Mouse (Mus musculus): ENCODE results near the gene Nup210l. TPM values are rescaled to one million over a fixed set of nuclear protein-coding genes. Genes with fewer than 3 reads are reported as not detected.
A peak's percentile ranks its signal among the peaks of the same experiment; 100 is the strongest.

The Nup210l gene
- total RNA-seq (2021), result under 1 TPM; 0.08 TPM

GRCm38 (mm10) chr3:90103938-90104337 is at the start of gene Nup210l:
Gene Nup210l, plus strand, starts transcription at chr3:90104132.
- DNase-seq (ENCODE audit: low spot score), result no peak

GRCm38 (mm10) chr3:90061549-90061948 is 42.4 kb upstream of the Nup210l start:
- no peak for DNase-seq (ENCODE audit: low spot score)
- intact Hi-C loops (cut with DNase I), result no loop called here

More at GRCm38 (mm10) chr3:90103938-90104337, at the start of gene Nup210l:
- intact Hi-C loops (cut with DNase I), result no loop called here

DNA sequence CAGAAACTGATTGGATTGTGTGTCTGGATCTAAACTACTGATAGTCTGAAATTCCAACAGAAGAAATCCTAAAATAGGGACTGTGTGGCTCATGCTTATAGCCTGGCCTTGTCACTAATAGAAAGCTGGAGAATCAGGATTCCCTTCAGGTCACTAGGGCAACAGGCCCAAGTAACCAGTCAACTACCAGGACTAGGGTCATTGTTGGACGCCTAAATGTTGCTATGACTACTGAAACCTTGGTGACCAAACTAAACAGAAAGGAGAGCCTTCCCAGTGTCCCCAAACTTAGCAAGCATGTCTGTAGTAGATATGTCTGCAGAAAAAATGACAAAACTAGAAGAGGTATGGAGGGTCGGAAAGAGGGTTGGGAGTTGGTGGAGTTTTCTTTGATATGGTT is 41.4 kb upstream of the Nup210l start:
- intact Hi-C loops (cut with DNase I), result no loop called here
- no peak for DNase-seq (ENCODE audit: low spot score)

DNA sequence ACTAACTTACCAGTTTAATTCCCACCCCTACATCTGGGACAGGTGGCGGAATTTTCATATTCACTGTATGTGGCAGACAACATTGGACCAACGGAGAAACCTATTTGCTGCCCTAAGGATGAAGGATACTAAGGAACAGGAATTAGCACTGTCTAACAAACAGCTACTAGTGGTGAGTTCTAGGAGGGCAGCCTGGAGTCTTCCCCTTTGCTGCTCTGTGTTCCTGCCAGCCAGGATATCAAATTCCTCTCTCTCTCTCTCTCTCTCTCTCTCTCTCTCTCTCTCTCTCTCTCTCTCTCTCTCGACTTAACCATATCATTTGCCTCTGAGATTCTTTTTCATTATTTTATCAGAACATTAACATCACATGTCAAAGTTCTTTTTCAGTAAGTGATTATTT is 39.5 kb upstream of the Nup210l start:
- DNase-seq (ENCODE audit: low spot score), result no peak
- intact Hi-C loops (cut with DNase I), result no loop called here

DNA sequence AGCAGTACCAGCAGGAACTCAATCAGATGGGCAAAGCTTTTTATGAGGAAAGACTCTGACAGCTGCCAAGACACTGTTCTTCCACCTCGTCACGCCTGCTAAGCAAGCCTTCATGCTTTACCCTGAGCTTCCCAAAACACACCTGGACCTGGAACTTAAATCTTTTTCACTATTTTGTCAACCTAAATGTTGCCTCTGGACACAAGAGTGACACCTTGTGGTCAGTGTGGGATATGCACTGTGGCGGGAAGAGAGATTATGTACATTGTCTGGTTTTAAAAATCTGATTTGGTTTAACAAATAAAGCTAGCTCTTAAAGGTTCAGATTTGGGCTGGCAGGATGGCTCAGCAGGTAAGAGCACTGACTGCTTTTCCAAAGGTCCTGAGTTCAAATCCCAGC is 38.4 kb upstream of the Nup210l start:
- intact Hi-C loops (cut with DNase I), result no loop called here

DNA sequence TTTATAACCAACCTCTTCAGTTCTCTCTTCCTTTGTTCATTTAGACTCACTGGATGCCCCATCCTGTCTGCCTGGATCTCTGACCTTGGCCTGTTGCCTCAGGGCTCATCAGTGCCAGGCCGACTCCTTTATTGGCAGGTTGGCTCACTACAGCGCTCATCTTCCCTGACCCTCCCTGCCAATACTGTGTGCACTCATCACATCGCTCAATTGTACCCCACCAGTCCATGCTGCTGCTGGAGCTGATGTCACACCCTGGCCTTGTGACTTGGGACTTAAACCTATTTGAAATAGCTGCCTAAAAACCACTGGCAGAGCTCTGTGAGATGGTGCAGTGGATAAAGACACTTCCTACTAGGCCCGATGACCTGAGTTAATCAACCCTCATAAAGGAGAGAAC is 36.1 kb upstream of the Nup210l start:
- no peak for DNase-seq (ENCODE audit: low spot score)
- intact Hi-C loops (cut with DNase I), result no loop called here

More for the DNA sequence above, 38.4 kb upstream of the Nup210l start:
- no peak for DNase-seq (ENCODE audit: low spot score)

- intact Hi-C loops (cut with DNase I), result loop anchor here (10.0 kb wide), 1 partner anchor 285 kb away; no protein-coding TSS in a partner anchor
- no peak for DNase-seq (ENCODE audit: low spot score)
These were observed 34.2 kb upstream of the Nup210l start for GRCm38 (mm10) chr3:90069688-90070087.

DNA sequence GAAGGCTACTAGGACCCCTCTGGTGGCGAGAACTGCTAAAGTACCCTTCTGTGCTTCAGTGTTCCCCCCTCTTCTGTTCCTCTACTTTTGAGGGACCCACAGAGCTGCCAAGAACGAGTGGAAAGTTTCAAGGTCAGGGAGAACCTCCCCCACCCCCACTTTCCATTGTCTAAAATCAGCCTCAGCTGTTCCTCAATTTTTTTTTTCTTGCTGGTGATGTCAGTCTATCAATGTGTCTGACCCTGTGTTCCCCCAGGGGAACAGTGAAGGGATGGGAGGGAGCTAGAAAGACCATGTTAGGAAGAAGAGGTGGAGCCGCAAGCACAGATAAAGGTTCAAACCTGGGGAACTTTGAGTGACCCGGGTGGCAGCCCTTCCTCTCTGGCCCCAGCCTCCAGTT is 31.6 kb upstream of the Nup210l start, which contains the start of gene Tpm3:
Gene Tpm3, plus strand, starts transcription at position 356 of the 400 bp plus-strand sequence.
- no peak for DNase-seq (ENCODE audit: low spot score)
- intact Hi-C loops (cut with DNase I), result loop anchor here (10.0 kb wide), 1 partner anchor 287 kb away; no protein-coding TSS in a partner anchor

DNA sequence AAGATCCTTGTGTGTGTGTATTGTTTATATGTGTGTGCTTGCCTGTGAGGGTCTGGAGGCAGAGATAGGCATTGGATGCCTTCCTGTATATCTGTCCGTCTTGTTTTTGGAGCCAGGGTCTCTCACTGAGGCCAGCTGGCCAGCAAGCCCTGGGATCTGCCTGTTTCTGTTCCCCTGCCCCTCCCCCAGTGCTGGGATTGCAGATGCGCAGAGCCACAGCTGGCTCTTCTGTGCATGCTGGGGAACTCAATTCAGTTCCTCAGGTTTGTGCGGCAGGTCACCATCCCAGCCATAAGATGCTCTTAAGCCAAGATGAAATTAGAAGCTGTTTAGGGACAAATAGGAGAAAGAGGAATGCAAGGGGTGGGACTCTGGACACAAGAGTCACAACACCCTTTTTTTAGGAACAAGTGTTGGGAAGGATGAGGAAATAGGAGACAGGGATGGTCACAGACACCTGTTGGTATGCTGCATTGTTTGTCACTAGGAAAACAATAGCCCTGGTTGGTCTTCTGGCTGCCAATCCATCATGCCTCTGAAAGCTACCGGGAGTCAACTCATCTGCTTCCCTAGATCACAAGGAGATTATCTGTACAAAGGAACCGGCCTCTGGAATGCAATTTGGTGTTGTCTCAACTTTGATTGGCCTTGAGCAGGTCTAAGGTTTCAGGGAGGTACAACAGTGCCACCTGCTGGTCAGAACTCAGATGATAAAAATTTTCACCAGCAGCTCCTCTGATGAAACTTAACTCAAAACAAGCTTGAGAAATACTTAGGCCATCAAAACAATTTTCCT is 26.8 kb upstream of the Nup210l start:
- DNase-seq (ENCODE audit: low spot score), result peak; percentile 47
- intact Hi-C loops (cut with DNase I), result loop anchor here (2.0 to 10.0 kb wide), 2 partner anchors 124 to 292 kb away; no protein-coding TSS in a partner anchor

- intact Hi-C loops (cut with DNase I), result loop anchor here (2.0 to 10.0 kb wide), 2 partner anchors 21 to 293 kb away; no protein-coding TSS in a partner anchor
These were observed 25.7 kb upstream of the Nup210l start for GRCm38 (mm10) chr3:90078224-90078623.

DNA sequence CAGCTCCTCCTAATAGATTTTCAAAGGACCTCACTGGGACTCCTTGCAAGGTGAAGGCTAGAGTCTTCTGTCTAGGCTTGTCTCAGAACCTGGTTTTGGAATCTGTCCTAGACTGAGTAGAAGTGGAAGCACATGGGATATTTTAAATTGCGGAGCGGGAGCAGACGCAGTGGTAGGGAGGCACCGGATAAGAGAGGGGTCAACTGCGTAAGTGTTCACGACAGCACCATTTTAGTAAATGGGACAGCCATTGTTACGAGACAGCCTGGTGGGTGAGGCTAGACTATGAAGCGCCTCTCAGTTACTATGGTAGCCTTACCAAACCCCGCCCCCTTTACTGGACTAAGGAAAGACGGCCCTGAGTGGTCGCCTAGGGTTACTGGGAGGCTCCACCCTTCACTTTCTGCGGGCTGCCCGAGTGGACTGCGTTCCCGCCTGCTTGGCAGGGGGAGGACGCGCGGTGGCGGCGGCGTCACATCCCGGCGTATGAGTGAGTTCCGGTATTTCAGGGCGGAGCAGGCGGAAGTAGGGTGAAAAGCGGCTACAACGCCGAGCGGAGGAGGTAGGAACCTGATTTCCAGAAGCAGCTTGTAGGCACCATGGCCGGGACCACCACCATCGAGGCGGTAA is 24.7 kb upstream of the Nup210l start:
- peak; percentile 94 for DNase-seq (ENCODE audit: low spot score)
- intact Hi-C loops (cut with DNase I), result loop anchor here (2.0 to 10.0 kb wide), 2 partner anchors 22 to 294 kb away; no protein-coding TSS in a partner anchor

More at GRCm38 (mm10) chr3:90078224-90078623, 25.7 kb upstream of the Nup210l start:
- no peak for DNase-seq (ENCODE audit: low spot score)

DNA sequence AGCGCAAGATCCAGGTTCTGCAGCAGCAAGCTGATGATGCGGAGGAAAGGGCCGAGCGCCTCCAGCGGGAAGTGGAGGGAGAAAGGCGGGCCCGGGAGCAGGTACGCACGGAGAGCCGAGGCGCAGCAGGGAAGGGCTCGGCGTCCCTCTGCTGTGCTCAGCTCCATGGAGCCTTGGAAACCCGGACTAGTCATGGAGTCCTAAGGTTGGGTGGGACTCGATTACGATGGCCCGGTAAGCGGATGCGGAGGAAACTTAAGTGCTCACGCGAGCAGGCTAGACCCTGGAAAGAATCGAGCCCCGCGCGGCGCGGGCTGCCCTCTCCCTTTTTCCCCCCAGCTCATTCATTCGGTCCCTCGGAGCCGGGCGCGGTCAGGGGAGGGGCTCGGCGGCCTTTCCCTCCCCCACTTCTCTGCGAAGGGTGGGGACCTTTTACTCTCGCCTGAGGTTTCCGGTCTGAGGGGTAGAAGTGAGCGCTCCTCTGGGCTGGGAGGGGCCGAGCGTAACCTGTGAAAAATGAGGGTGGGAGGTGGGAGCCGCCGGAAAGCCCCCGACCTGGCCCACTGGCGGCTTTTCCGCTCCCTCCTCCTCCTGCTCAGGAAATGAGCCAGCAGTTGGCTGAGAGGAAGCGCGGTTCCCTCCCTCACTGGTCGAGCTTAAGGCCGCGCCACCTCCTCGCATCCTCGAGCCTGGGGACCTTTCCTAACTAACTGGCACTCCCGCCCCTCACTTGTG is 24.0 kb upstream of the Nup210l start:
- peak; percentile 70 for DNase-seq (ENCODE audit: low spot score)
- intact Hi-C loops (cut with DNase I), result loop anchor here (2.0 to 10.0 kb wide), 2 partner anchors 23 to 295 kb away; no protein-coding TSS in a partner anchor

DNA sequence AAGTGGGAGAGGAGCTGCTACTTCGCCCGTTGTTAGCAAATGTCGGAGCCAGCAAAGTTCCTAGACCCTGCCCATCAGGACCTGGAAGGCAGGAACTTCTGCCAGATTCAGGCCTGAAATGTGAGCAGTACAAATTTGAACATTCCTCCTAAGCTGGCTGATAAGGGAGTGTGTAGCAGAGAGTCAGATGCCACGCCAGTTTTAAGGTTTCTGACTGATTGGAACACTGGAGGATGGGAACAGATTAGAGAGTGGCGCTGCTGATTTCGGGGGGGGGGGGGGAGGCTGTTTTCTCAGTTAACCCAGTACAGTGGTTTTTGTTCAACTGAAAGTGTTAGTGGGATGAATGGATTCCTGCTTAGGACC is 23.5 kb upstream of the Nup210l start:
- DNase-seq (ENCODE audit: low spot score), result no peak
- intact Hi-C loops (cut with DNase I), result no loop called here

DNA sequence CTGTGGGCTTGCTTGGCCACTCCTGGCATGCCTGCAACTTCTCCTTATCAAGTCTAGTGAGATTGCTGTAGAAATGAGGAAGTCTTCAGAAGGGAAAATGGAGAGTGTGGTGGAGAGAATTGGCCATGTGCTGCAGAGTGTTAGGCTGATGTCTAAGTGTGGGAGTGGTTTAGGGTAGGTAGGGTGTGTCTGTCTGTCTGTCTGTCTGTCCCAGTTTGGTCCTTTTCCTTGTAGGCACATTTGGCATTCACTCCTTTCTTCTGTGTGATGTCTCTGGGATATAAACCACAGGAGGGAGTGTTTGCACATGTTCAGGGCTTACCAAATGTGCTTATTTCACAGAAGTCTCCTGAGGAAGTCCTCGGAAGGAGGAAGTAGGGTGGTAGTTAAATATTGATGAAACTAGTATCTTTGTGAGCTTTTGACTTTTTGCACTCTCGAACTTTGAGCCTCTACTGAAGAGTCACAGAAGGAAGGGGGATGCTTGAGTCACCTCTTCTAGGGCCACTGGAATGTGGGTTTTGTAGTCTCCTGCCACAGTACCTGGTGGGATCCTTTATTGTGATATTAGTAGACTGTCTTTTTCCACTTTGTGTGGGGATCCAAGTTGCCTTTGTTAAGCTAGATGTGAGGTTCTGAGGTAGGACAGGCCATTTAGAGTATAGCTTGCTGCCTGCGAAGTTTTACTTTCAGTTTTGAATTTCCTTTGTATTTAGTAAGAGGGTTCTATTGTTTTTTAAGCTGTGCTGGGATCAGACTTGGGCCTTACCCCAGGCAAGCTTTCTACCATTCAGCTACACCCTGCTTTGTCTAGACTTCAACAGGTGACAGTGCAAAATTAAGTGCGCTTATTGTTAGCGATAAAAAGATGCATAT is 22.3 kb upstream of the Nup210l start:
- no peak for DNase-seq (ENCODE audit: low spot score)
- intact Hi-C loops (cut with DNase I), result no loop called here

- intact Hi-C loops (cut with DNase I), result no loop called here
- DNase-seq (ENCODE audit: low spot score), result no peak
These were observed 20.9 kb upstream of the Nup210l start for GRCm38 (mm10) chr3:90083034-90083433.

DNA sequence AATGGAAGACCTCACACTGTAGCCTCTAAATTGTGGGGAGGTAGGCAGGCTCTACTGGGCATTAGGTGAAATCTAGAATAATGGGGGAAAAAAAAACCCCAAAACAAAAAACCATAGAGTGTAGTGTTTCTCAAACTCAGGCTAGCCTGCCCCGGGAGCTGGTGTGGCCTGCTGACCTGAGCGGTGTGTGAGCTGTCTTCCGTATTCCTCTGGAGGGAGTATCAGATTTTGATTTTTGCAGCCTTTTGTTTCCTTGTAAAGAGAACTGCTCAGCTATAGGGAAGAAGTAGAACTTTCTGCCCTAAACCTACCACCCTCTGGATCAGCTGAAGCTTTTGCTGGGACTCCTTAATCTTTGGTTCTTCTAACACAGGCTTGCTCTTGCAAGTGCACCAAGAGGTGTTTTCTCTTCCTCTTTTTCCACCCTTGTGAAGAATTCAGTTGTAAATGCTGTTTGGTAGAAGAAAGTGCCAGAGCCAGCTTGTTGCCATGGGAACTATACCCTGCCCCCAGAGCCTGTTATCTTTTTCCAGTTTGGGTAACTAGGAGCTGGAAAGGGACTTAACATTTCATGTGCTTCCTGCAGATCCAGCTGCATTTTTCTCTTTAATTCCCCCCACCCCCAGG is 20.1 kb upstream of the Nup210l start:
- intact Hi-C loops (cut with DNase I), result no loop called here
- DNase-seq (ENCODE audit: low spot score), result no peak

GRCm38 (mm10) chr3:90084790-90085189 is 19.1 kb upstream of the Nup210l start:
- peak; percentile 20 for DNase-seq (ENCODE audit: low spot score)
- intact Hi-C loops (cut with DNase I), result no loop called here

- no peak for DNase-seq (ENCODE audit: low spot score)
- intact Hi-C loops (cut with DNase I), result no loop called here
These were observed 18.7 kb upstream of the Nup210l start for GRCm38 (mm10) chr3:90085281-90085680.

GRCm38 (mm10) chr3:90086068-90086467 is 17.9 kb upstream of the Nup210l start:
- no peak for DNase-seq (ENCODE audit: low spot score)
- intact Hi-C loops (cut with DNase I), result no loop called here

All from heart, postnatal 25 days (tissue).